Mouse (Mus musculus): ENCODE measurements around the gene Tmc7.

Gene Tmc7

GRCm38 (mm10) chr7:118585856-118586255 lies 1.3 kb upstream of the Tmc7 start:
- no peak for DNase-seq (ENCODE audit: low spot score in 2 of 2)

GRCm38 (mm10) chr7:118584926-118585325 lies 390 bp upstream of the Tmc7 start:
- no peak for DNase-seq (ENCODE audit: low spot score in 2 of 2)

GRCm38 (mm10) chr7:118583821-118584220 lies 715 bp downstream of the Tmc7 start:
- DNase-seq (ENCODE audit: low spot score in 2 of 2): no peak

GRCm38 (mm10) chr7:118579938-118580337 lies 4.6 kb downstream of the Tmc7 start:
- no peak for DNase-seq (ENCODE audit: low spot score in 2 of 2)

- no peak for DNase-seq (ENCODE audit: low spot score in 2 of 2)
These were observed 6.3 kb downstream of the Tmc7 start for GRCm38 (mm10) chr7:118578269-118578668.

GRCm38 (mm10) chr7:118572039-118572438 lies 12.5 kb downstream of the Tmc7 start:
- no peak for DNase-seq (ENCODE audit: low spot score in 2 of 2)

- DNase-seq (ENCODE audit: low spot score in 2 of 2): no peak
These were observed 13.2 kb downstream of the Tmc7 start for GRCm38 (mm10) chr7:118571350-118571749.

GRCm38 (mm10) chr7:118569121-118569543 lies 15.4 kb downstream of the Tmc7 start:
- DNase-seq (ENCODE audit: low spot score in 2 of 2): no peak

- DNase-seq (ENCODE audit: low spot score in 2 of 2): no peak
These were observed 30.2 kb downstream of the Tmc7 start for GRCm38 (mm10) chr7:118554290-118554689.

GRCm38 (mm10) chr7:118553881-118554280 lies 30.7 kb downstream of the Tmc7 start:
- DNase-seq (ENCODE audit: low spot score in 2 of 2): no peak

GRCm38 (mm10) chr7:118547451-118547850 lies 37.1 kb downstream of the Tmc7 start:
- DNase-seq (ENCODE audit: low spot score in 2 of 2): no peak

- DNase-seq (ENCODE audit: low spot score in 2 of 2): no peak
These were observed 40.4 kb downstream of the Tmc7 start for GRCm38 (mm10) chr7:118544128-118544527.

GRCm38 (mm10) chr7:118535076-118535475 lies 49.5 kb downstream of the Tmc7 start:
- no peak for DNase-seq (ENCODE audit: low spot score in 2 of 2)

- no peak for DNase-seq (ENCODE audit: low spot score in 2 of 2)
These were observed 50.2 kb downstream of the Tmc7 start for GRCm38 (mm10) chr7:118534326-118534725.

GRCm38 (mm10) chr7:118533178-118533578 lies 51.4 kb downstream of the Tmc7 start, which contains the start of gene Coq7:
TSS of gene Coq7 (minus strand) at chr7:118533356.
- DNase-seq (ENCODE audit: low spot score in 2 of 2): peak; percentile 80 to 87

- peak; percentile 90 to 96 for DNase-seq (ENCODE audit: low spot score in 2 of 2)
These were observed 51.9 kb downstream of the Tmc7 start for GRCm38 (mm10) chr7:118532519-118533177.

GRCm38 (mm10) chr7:118526967-118527366 lies 57.6 kb downstream of the Tmc7 start:
- DNase-seq (ENCODE audit: low spot score in 2 of 2): no peak

GRCm38 (mm10) chr7:118522077-118522476 lies 62.5 kb downstream of the Tmc7 start:
- DNase-seq (ENCODE audit: low spot score in 2 of 2): no peak

GRCm38 (mm10) chr7:118519661-118520060 lies 64.9 kb downstream of the Tmc7 start:
- no peak for DNase-seq (ENCODE audit: low spot score in 2 of 2)

GRCm38 (mm10) chr7:118518687-118519086 lies 65.8 kb downstream of the Tmc7 start:
- DNase-seq (ENCODE audit: low spot score in 2 of 2): peak; percentile 37 to 70

- no peak for DNase-seq (ENCODE audit: low spot score in 2 of 2)
These were observed 66.7 kb downstream of the Tmc7 start for GRCm38 (mm10) chr7:118517819-118518218.

- no peak for DNase-seq (ENCODE audit: low spot score in 2 of 2)
These were observed 76.0 kb downstream of the Tmc7 start for GRCm38 (mm10) chr7:118508556-118508955.

- DNase-seq (ENCODE audit: low spot score in 2 of 2): no peak
These were observed 80.7 kb downstream of the Tmc7 start for GRCm38 (mm10) chr7:118503844-118504243.

- DNase-seq (ENCODE audit: low spot score in 2 of 2): no peak
These were observed 82.2 kb downstream of the Tmc7 start for GRCm38 (mm10) chr7:118502333-118502732.
